Mouse (Mus musculus): Measurements from ENCODE around the gene Scamp2.

The Scamp2 gene

DNA sequence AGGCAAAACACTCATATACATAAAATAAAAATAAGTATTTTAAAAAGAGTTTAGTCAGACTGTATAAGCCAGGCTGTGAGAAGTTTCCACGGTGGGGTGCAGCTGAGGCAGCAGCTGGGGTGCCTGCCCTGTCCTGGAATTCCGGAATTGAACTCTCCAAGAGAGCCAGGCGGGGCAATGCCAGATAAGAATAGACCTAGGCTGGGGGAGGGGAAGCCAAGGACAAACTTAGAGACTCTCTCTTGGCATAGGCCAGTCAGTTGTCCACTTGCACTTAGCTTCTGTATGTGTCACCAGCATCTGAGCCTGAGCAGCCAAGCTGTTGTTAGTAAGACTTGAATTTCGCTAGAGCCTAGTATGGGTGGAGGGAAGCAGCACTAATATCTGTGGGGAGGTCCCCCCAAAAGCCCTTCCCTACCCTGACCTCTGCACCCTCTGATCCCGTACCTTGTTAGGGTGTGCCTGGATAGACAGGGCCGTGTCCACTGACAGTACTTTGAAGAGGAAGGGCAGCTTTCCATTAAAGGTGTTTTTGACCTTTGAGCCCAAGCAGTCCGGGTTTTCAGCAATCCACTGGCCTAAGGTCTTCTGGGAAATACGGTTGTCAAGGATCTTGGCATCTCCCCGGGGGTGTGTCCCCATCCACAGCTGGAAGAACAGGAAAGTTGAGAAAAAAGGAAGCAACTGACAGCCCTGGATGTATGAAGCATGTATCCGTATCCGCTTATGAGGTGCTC, 10.4 kb upstream of the Scamp2 start:
- no peak for DNase-seq (ENCODE audit: low read depth, low spot score)

- DNase-seq (ENCODE audit: low read depth, low spot score) = peak; percentile 63
Measured at GRCm38 (mm10) chr9:57552139-57552887, 8.4 kb upstream of the Scamp2 start, which contains the start of gene Mpi. Gene Mpi (minus strand): TSS chr9:57552763.

DNA sequence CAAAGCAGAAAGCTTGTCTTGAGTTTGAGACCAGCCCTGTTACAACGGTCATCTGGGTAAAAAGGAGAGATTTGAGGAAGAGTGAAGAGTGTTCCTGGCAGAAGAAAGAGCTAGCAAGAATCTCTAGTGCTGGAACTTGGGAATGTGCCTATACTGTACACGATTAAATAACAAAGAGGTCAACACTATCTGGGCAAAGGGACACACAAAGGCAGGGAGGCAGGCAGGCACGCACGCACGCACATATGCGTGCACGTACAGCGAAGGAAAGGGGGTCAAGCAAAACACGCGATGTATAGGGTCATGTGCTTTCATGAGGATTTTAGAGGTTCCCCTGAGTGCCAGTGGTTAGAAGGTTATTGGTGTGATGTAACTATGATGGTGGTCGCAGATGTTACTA, 7.6 kb upstream of the Scamp2 start:
- no peak for DNase-seq (ENCODE audit: low read depth, low spot score)

DNA sequence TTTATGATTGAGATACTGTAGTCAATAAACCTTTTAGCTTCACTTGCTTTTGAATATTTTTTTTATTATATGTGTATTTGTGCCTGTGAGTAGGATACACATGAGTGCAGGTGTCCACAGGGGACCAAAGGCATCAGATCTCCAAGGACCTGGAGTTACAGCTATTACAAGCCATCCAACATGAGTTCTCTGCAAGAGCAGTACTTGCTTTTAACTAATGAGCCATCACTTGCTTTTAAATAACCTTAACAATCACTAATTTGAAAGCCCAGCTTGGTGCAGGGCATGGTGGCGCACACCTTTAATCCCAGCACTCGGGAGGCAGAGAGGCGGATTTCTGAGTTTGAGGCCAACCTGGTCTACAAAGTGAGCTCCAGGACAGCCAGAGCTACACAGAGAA, 6.0 kb upstream of the Scamp2 start:
- DNase-seq (ENCODE audit: low read depth, low spot score) = no peak

- no peak for DNase-seq (ENCODE audit: low read depth, low spot score)
Measured at GRCm38 (mm10) chr9:57557215-57557614, 3.5 kb upstream of the Scamp2 start.

- no peak for DNase-seq (ENCODE audit: low read depth, low spot score)
Measured at GRCm38 (mm10) chr9:57558625-57559024, 2.1 kb upstream of the Scamp2 start.

- DNase-seq (ENCODE audit: low read depth, low spot score) = no peak
Measured at GRCm38 (mm10) chr9:57559568-57559967, 1.2 kb upstream of the Scamp2 start.

GRCm38 (mm10) chr9:57560263-57560662, 480 bp upstream of the Scamp2 start:
- DNase-seq (ENCODE audit: low read depth, low spot score) = no peak

DNA sequence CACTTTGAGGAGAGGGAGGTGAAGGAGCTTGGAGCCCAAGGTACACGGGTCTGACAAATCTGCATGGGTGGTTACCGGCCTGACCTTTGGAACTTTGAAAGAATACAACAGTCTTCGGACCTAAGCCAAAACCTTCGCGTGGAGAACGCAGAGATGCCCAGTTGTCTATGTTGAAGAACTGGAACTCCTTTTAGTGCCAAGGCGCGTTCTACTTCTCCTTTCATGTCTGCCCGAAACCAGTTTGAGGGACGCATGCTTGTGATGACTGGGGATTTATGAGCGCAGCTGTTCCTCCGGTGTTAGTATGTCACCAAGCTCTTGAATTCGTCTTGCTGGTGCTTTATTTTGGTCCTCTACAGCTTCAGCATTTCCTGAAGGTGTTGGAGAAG, 962 bp downstream of the Scamp2 start:
- DNase-seq (ENCODE audit: low read depth, low spot score) = peak; percentile 24

DNA sequence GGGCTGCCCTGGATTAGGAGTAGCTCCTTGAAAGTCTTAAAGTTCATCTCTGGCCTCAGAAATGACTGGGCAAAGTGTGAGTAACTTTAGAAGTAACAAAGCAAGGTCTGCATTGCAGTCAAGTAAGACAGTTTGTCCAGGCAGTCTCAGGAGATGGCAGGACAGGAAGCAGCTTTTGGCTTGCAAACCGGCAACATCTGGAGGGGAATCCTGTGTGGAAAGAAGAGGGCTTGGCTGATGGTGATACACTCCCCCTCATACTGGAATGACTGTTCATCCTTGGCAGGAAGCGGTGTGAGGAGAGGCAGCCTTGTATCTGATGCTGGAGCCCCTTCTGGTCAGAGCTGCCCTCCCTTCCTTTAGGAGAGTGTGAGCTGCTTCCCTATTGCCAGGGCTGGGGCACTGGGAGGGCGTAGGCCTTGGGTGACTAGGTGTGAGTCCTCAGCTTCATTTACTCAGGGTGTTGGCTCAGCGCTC, 2.2 kb downstream of the Scamp2 start:
- no peak for DNase-seq (ENCODE audit: low read depth, low spot score)

DNA sequence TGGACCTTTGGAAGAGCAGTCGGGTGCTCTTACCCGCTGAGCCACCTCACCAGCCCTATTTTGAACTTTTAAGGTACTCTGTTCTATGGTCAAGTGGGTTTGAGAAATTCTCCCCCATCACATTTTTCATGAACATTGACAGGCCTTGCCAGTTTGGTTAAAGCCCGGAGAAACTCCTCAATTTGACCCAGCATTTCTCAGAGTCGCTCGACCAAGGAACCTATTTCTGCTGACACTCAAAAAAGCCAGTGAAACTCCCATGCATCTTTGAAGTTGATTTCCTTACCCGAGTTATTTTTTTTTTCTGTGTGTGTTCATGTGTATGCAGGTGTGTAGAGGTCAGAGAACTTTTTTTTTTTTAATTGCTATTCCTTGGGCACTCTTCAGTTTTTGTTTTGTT, 3.9 kb downstream of the Scamp2 start:
- no peak for DNase-seq (ENCODE audit: low read depth, low spot score)

DNA sequence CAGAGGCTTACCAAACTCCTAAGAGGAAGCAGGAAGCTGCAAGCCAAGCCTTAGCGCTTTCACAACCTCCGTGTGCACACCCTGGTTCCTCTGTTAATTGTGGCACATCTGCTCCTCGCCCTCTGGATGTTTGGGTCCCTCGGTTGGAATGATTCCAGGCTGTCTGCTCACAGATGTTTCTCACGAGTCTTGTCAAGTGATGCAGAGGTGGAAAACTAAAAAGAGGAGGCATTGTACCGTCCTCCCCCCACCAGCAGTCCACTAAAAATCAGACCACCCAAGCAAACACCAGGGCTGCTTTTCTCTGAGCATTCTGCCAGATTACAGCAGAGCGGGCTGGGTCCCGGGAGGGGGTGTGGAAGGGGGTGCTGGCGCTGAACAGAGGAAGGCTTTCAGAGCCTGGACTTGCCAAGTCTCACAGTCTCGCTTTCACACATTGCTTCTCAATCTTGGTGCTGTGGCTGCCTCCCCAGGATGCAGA, 5.0 kb downstream of the Scamp2 start:
- no peak for DNase-seq (ENCODE audit: low read depth, low spot score)

- no peak for DNase-seq (ENCODE audit: low read depth, low spot score)
Measured at GRCm38 (mm10) chr9:57566846-57567245, 6.1 kb downstream of the Scamp2 start.

- DNase-seq (ENCODE audit: low read depth, low spot score) = no peak
Measured at GRCm38 (mm10) chr9:57568500-57568899, 7.8 kb downstream of the Scamp2 start.

DNA sequence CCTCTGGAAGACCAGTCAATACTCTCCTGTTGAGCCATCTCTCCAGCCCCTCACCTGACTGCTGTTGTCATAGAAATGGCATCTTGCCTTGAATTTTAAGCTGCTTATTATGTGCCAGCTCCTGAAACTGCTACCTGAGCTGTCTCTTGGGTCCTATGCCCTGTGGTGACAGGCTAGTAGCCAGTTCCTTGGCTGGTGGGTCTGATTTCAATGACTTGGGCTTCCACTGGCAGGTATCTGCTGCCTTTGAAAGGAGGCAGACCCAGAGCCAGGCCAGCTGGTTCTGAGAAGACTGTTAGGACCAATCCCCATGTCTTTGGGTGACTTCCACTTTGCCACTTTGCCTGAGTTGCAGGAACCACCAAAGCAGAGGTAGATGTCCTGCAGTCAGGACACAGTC, 13.7 kb downstream of the Scamp2 start:
- DNase-seq (ENCODE audit: low read depth, low spot score) = no peak

DNA sequence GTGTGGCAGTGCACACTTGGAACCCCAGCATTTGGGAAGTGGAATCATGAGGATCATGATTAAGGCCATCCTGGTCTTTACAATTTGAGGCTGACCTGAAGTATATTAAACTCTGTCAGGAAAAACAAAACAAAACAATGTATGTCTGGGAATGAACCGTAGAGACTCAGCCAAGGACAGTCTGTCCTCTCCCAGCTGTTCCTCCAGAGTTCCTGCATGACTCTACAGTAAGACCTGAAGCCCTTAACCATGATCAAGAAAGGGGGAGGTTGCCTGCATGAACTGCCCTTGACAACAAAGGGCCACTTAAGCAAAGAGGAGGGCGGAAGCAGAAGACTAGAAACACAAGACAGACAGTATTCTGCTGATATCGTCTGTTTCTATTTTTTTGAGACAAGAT, 14.8 kb downstream of the Scamp2 start:
- no peak for DNase-seq (ENCODE audit: low read depth, low spot score)

DNA sequence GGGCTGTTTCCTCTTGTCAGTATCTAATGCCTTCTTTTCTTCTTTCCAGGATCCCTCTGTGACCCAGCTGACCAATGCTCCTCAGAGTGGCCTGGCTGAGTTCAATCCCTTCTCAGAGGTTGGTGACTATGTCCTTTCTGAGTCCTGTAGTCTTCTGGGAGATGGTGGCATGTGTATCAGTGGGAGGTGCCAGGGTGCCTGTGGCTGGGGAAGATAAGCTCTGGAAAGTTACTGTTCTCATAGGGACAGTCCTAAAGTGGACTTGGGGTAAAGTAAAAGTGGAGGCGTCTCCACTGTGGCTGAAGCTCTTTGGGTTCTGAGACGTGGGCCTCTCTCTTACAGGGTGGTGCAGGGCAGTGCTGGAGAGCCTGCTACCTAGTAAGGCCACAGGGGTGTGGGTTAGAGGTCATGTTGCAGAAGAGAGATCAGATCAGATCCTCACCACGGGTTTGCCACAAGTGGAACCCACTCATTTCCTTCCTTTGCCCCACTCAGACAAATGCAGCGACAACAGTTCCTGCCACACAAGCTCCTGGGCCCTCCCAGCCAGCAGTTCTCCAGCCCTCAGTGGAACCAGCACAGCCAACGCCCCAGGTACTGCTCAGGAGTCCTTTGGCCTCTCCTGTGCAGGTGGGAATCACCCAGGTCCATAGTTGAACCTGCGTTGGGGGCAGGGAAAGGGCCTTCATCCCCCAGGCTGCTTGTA, 16.6 kb downstream of the Scamp2 start:
- no peak for DNase-seq (ENCODE audit: low read depth, low spot score)

DNA sequence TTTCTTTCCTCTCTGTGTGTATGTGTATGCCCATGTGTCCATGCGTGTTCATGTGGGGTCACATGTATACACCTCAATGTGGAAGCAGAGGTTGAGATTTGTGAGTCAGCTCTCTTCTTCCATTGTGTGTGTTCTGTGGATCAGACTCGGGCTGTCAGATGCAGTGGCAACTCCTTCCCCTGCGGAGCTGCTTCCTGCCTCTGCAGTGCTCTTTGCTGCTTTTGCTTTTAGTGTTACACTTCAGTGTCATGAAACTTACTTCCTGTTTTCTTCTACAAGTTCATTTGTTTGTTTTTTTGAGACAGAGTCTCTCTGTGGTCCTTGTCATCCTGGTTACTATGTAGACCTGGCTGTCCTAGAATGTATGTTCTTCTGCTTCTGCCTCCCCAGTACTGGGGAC, 24.2 kb downstream of the Scamp2 start:
- DNase-seq (ENCODE audit: low read depth, low spot score) = no peak

- DNase-seq (ENCODE audit: low read depth, low spot score) = peak; percentile 85
Measured at GRCm38 (mm10) chr9:57589224-57590126, 28.7 kb downstream of the Scamp2 start, which contains the start of gene Ulk3. Gene Ulk3 (plus strand): TSS chr9:57589452.

DNA sequence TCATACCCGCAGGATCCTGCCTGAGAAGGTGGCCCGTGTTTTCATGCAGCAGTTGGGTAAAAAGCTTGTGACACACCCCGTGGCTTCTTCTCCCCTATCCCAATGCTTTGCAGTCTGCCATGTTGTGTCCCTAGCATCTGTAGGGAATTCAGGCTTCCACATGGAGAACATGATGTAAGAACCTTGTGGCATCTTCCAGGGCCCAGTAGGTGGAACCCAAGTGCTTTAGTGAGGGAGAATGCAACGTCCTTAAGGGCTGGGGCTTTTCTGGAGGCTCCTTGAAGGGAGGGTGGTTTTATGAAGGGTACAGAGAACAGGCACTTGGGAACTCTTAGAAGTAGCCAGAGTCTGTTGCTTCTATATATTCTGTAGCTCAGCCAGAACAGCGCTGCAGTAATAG, 30.0 kb downstream of the Scamp2 start:
- peak; percentile 23 for DNase-seq (ENCODE audit: low read depth, low spot score)
